Mouse (Mus musculus) T-helper 2 cell (primary cell): ENCODE results near the gene Vmn1r211.
"Not testable (repeated sequence)": the region's sequence is repeated elsewhere in the genome, so short reads cannot be mapped to it uniquely, and the experiment has no call there.

ENCODE experiments used
- in situ Hi-C: fragments of 300-600 bp; cut with MboI, MseI; formaldehyde crosslinking; loops from one replicate; pipeline ENCODE4 v1.15.1; 2025; ENCODE audit warnings: high pct_unique_total_duplicates

Gene Vmn1r211

DNA sequence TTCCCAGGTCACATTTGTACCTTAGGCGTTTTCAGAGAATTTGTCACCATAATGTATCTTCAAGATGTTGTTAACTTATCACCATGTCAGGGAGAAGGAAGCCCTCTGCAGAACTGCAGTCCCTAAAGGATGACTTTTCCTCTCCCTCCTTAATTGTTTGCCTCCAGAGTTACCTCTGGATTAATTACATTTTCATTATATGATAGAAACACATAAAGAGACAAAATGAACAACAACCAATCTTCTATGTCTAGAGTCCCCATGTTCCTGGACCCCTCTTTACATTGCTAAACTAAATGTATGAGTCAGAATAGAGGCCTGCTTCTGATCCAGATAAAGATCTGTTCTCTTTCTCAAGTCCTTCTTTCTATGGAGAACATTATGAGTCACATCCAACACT lies at the start of gene Vmn1r211:
TSS of gene Vmn1r211 (minus strand) at position 101 of the 400 bp plus-strand sequence.
- in situ Hi-C loops = no loop called here

DNA sequence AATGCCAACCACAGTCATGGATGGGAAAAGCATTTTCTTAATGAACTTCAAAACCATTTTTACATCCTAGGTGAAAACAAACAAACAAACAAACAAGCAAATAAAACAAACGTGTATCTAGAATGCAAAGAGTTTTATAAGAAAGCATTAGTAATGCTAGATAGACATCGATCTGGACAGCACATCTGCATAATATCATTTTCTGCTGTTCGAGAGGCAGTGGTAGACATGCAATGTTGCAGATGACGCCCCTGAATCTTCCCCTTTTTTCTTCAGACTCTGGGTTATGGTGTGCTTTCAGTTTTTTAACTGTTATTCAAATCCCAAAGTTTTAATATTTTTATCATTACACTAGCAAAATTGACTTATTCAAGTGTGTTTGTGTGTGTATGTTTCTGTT lies 26.7 kb upstream of the Vmn1r211 start, which contains the start of gene Vmn1r212:
TSS of gene Vmn1r212 (minus strand) at position 101 of the 400 bp plus-strand sequence.
- in situ Hi-C loops = no loop called here

GRCm38 (mm10) chr13:22879257-22879656 lies 21.9 kb upstream of the Vmn1r211 start:
- in situ Hi-C loops = no loop called here

GRCm38 (mm10) chr13:22854760-22855159 lies 2.6 kb downstream of the Vmn1r211 start:
- in situ Hi-C loops = no loop called here

DNA sequence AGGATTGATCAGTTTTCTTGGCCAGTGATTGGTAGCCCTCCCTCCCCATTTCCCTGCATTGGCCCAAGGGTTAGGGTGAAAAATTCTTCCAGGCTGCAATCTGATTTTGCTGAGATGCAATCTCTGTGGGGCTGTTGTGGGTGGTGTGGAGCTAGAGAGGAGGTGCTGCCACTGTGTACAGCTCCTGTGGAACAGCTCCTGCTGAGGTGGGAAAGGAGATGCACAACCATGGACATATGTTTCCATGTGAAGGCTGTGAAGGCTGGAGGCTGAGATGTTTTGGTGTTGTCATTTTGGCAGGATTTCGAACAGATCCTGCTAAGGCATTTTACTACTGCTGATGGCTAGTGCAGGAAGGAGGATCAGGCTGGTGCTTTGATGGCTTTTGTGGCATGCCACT lies 10.6 kb downstream of the Vmn1r211 start:
- in situ Hi-C loops = no loop called here

DNA sequence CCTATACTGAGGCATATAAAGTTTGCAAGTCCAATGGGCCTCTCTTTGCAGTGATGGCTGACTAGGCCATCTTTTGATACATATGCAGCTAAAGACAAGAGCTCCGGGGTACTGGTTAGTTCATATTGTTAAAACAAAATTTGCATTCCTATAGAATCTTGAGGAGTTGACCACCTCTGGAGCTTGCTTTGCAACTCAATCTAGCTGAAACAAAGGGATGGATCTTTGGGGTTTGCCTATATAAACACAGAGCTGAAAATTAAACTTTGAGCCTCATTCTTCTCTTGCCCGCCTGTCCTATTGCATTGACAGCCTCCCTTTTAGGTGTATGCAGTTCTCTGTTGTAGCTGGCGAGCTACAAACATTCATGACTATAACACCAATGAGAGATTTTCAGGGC lies 13.1 kb downstream of the Vmn1r211 start:
- in situ Hi-C loops = not testable (repeated sequence)

DNA sequence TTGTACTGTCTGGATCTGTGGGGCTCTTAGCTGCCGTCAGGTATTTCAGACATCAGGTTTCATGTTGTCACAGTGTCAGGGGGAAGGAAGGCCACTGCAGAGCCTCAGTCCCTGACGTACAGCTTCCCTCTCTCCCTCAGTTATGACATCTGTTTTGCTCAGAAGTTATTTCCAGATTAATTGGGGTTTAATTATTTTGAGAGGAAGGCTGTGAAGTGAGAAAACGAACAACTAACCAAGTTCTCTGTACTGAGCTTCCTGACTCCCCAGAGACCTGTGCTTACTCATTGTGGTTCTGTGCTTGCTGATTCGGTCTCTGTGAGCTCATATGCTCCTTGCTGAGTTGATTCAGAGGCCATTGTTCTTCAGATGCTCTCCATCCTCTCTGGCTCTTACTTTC lies 26.1 kb downstream of the Vmn1r211 start, which contains the start of gene Vmn1r210:
TSS of gene Vmn1r210 (minus strand) at position 101 of the 400 bp plus-strand sequence.
- in situ Hi-C loops = no loop called here

- in situ Hi-C loops = not testable (repeated sequence)
Measured at GRCm38 (mm10) chr13:22829395-22829794, 28.0 kb downstream of the Vmn1r211 start.

DNA sequence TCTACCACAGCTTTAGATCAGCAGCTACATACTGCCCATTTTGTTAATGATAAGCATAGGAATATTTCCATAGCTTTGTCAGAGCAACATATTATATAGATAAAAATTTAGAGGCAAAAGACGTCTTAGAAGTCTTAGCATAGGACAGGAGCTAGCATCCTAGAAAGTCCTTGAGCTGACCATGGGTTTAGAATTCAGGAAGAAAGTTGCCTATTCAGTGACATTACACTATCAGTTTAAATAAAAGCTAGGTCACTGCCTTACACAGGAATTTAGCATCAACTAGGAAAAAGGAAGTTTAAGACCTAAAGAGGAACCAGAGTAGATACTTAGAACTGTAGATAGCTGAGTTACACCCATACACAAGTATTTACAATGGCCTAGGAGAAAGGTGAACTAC lies 35.8 kb downstream of the Vmn1r211 start:
- in situ Hi-C loops = not testable (repeated sequence)

DNA sequence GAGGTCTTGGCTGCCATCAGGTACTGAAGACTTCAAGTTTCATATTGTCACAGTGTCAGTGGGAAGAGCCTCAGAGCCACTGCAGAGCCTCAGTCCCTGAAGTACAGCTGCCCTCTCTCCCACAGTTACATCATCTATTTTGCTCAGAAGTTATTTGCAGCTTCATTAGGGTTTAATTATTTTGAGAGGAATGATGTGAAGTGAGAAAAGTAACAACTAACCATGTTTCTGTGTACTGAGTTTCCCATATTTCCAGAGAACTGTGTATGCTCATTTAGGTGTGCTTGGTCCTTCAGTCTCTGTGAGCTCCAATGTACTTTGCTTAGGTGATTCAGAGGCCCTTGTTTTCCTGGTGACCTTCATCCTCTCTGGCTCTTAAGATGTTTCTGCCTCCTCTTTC lies 47.8 kb downstream of the Vmn1r211 start, which contains the start of gene Vmn1r209:
TSS of gene Vmn1r209 (minus strand) at position 101 of the 400 bp plus-strand sequence.
- in situ Hi-C loops = not testable (repeated sequence)
